Mouse (Mus musculus) embryonic facial prominence, embryonic 13.5 days (tissue): Measurements from ENCODE around the gene Tagln3. TPM values are rescaled to one million over a fixed set of nuclear protein-coding genes. Genes with fewer than 3 reads are reported as not detected.

Source experiments
- ATAC-seq: fragments of 200-750 bp; cut with Nextera tagmentation; 2 replicates; pipeline ENCODE4 v1.8.0; 2017; ENCODE audit warnings: low read depth; ENCODE audit not compliant: insufficient number of reproducible peaks, insufficient read depth, low FRiP score, low TSS enrichment
- H3K27ac ChIP-seq: fragments of 300-500 bp; sonication (generic); 2 replicates; pipeline ENCODE4 v1.5.1; 2015; ENCODE audit warnings: moderate library complexity, mild to moderate bottlenecking, inconsistent platforms
- H3K27me3 ChIP-seq: fragments of 300-500 bp; sonication (generic); 2 replicates; pipeline ENCODE4 v1.6.1; 2015; ENCODE audit warnings: mild to moderate bottlenecking, inconsistent platforms
- H3K36me3 ChIP-seq: fragments of 300-500 bp; sonication (generic); 2 replicates; pipeline ENCODE4 v1.6.1; 2015; ENCODE audit warnings: mild to moderate bottlenecking, inconsistent platforms
- H3K4me1 ChIP-seq: fragments of 300-500 bp; sonication (generic); 2 replicates; pipeline ENCODE4 v1.6.1; 2015; ENCODE audit warnings: inconsistent platforms
- H3K4me2 ChIP-seq: fragments of 300-500 bp; sonication (generic); 2 replicates; pipeline ENCODE4 v1.6.1; 2015; ENCODE audit warnings: moderate library complexity, mild to moderate bottlenecking, inconsistent platforms
- H3K4me3 ChIP-seq: fragments of 300-500 bp; sonication (generic); 2 replicates; pipeline ENCODE4 v1.5.1; 2015; ENCODE audit warnings: mild to moderate bottlenecking, inconsistent platforms
- H3K9ac ChIP-seq: fragments of 300-500 bp; sonication (generic); 2 replicates; pipeline ENCODE4 v1.6.1; 2015; ENCODE audit warnings: mild to moderate bottlenecking, inconsistent platforms
- H3K9me3 ChIP-seq: fragments of 300-500 bp; sonication (generic); 2 replicates; pipeline ENCODE4 v1.6.1; 2016; ENCODE audit warnings: inconsistent platforms
- WGBS: fragments of 180-500 bp; shearing (Covaris S2); methylation state at CpG from one replicate; pipeline ENCODE4 v1.1.7; 2015; ENCODE audit warnings: mixed read lengths; 5-methylcytosine and 5-hydroxymethylcytosine counted together
- polyA plus RNA-seq: library from polyadenylated mRNA; unstranded; fragments of >200 nt; fragmentation: Nextera tagmentation; extraction: Ambion mirVana; gene quantifications from 2 replicates; pipeline ENCODE4 v1.2.1, GENCODE M21; 2015

The Tagln3 gene
- polyA plus RNA-seq, 1 experiment from 2014 or later, result 25.4 TPM

DNA sequence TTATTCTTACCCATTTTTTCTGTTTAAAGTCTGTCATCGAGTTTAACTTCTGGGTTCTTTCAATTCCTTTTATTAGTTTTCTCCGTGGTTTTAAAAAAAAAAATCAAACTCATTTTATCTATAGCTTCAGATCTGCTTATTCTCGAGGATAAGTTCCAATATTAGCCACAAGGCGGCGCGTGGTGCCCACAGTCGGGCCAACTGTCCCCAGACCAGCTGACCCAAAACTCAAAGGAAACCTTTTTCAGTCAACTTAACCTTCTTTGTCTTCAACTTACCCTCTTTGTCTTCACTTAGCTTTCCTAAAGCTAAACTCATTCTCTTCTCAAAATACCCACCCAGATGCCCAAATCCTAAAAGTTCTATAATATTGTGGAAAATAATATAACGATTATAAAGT is 39.6 kb downstream of the Tagln3 start:
- Histone ChIP-seq H3K27ac (no peak overlapping the region), H3K9me3 (no peaks in the 10 kb centered on the region), H3K4me1 (no peaks in the 10 kb centered on the region), H3K27me3 (no peaks in the 10 kb centered on the region), H3K4me3 (no peak overlapping the region), H3K36me3 (no peaks in the 10 kb centered on the region), H3K4me2 (no peak overlapping the region), H3K9ac (no peak overlapping the region)
- ATAC-seq, result no peak
- 12% methylated on average over 8 of the region's 8 CpGs for WGBS

DNA sequence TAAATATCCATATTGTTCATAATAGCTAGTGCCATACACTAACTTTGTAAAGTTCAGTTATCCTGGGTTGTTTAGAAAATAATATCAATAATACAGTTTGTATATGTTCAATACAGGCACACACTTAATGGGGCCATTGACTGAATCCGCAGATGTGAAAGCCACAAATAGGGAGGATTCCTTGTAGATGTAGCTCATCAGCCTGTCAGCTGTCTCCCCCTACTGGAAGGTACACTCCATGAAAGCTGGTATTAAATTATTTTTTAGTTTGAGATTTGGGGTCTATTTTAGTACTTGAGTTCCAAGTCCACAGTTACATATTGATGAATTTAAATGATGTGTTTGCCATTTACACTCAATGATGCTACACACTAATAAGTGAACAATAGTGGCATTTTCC is 47.9 kb downstream of the Tagln3 start:
- Histone ChIP-seq H3K4me3 (no peak overlapping the region), H3K4me1 (no peaks in the 10 kb centered on the region), H3K4me2 (no peak overlapping the region), H3K27me3 (no peaks in the 10 kb centered on the region), H3K36me3 (no peaks in the 10 kb centered on the region), H3K9ac (no peak overlapping the region), H3K27ac (no peak overlapping the region), H3K9me3 (no peaks in the 10 kb centered on the region)
- ATAC-seq, result no peak
- 30% methylated on average over 1 of the region's 1 CpGs for WGBS

DNA sequence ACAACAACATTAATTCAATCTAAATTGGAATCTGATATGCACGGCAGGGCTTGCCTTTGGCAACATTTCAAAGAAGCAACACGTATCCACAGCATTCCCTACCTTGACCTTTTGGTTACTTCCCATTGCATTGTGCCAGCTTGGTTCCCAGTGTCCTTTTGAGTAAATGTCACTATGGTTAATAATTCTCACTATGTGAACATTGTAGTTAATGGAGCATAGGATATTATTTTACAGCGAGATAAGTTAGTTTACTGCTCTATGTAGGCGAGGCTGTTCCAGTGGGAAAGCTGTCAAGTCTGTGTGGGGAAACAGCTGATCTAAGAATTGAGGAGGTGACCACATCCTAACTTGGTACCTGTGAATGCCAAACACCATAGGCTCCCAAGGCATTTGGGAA is 54.4 kb downstream of the Tagln3 start:
- Histone ChIP-seq H3K4me1 (no peaks in the 10 kb centered on the region), H3K4me2 (no peak overlapping the region), H3K9me3 (no peaks in the 10 kb centered on the region), H3K9ac (no peak overlapping the region), H3K4me3 (no peak overlapping the region), H3K27ac (no peak overlapping the region), H3K36me3 (no peaks in the 10 kb centered on the region), H3K27me3 (no peaks in the 10 kb centered on the region)
- WGBS, result 60% methylated on average over 4 of the region's 4 CpGs
- ATAC-seq, result no peak

DNA sequence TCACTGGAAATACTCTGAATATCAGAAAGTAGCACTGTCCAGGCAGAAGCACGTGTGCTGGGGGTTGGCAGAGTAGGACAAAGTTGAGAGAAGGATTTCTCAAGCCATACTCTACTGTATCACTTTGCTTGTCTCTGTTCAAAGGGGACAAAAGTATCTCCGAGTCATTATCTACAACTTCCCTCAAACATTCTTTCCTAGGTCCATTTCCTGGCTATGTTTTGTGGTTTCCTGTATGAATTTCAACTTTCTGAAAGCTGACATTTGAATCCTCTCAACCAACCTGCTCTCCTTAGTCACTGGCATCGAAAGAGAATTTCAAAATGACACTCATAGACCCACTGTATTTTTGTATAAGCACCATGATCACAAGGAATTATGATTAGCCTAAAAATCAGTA is 56.2 kb downstream of the Tagln3 start:
- Histone ChIP-seq H3K4me1 (no peaks in the 10 kb centered on the region), H3K9ac (no peak overlapping the region), H3K27ac (no peak overlapping the region), H3K4me3 (no peak overlapping the region), H3K4me2 (no peak overlapping the region), H3K9me3 (no peaks in the 10 kb centered on the region), H3K36me3 (no peaks in the 10 kb centered on the region), H3K27me3 (no peaks in the 10 kb centered on the region)
- WGBS, result 64% methylated on average over 3 of the region's 3 CpGs
- ATAC-seq, result no peak

DNA sequence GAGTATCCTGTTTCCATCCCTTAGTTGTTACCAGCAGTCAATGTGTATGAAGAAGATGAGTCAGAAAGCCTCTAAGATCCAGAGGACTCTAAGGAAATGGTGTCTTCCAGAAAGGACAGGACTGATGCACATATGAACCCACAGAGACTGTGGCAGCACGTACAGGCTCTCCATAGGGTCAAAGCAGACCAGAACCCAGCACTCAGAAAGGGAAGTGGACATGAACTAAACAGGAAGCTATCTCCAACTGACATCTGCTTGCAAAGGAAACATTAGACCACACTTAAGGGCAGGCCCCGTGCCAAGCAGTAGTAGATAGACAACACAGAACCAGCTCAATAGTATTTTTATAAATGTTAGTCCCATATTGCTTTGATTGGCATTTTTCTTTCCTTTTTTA is 58.3 kb downstream of the Tagln3 start:
- Histone ChIP-seq H3K4me1 (no peaks in the 10 kb centered on the region), H3K9ac (no peak overlapping the region), H3K27ac (no peak overlapping the region), H3K36me3 (no peaks in the 10 kb centered on the region), H3K4me3 (no peak overlapping the region), H3K4me2 (no peak overlapping the region), H3K27me3 (no peaks in the 10 kb centered on the region), H3K9me3 (no peaks in the 10 kb centered on the region)
- WGBS, result 79% methylated on average over 2 of the region's 2 CpGs
- no peak for ATAC-seq

DNA sequence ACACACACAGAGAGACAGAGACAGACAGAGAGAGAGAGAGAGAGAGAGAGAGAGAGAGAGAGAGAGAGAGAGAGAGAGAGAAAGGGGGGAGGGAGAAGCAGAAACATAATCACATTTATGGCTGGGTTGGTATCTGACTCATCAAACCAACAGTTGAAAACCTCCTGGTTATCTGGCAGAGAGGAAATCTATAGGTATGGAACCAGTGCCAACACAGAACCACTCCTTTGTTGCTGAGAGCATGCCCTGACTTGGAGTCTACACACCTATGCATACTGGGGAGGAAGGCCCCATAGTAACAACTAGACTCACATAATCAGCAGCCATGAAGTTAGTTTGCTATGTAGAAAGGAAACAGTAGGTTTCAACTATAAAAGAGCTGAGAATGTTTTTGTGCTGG is 62.0 kb downstream of the Tagln3 start:
- H3K27ac ChIP-seq, result no peak overlapping the region
- H3K4me3 ChIP-seq, result no peak overlapping the region
- H3K4me1 ChIP-seq, result no peaks in the 10 kb centered on the region
- no peaks in the 10 kb centered on the region for H3K9me3 ChIP-seq
- no peaks in the 10 kb centered on the region for H3K36me3 ChIP-seq
- H3K27me3 ChIP-seq, result no peaks in the 10 kb centered on the region
- ATAC-seq, result no peak
- no peak overlapping the region for H3K4me2 ChIP-seq
- H3K9ac ChIP-seq, result no peak overlapping the region

Other genes starting within 250 kb of the Tagln3 start
- not detected in 2 replicates for gene Gm609, start 231.6 kb downstream of the Tagln3 start, polyA plus RNA-seq
- not detected in 2 replicates for gene Gm17783, start 192.6 kb downstream of the Tagln3 start, polyA plus RNA-seq
- not detected in 2 replicates for gene Slc9c1, start 189.3 kb downstream of the Tagln3 start, polyA plus RNA-seq
- 0.18 and 0.36 TPM in 2 replicates for gene Gcsam, start 114.2 kb downstream of the Tagln3 start, polyA plus RNA-seq
- gene BC016579, start 70.5 kb downstream of the Tagln3 start, polyA plus RNA-seq, result 0.23 and 0.25 TPM in 2 replicates
- 0.11 and 0.26 TPM in 2 replicates for gene Tmprss7, start 30.9 kb downstream of the Tagln3 start, polyA plus RNA-seq
- 39.0 and 40.4 TPM in 2 replicates for gene Abhd10, start 18.3 kb upstream of the Tagln3 start, polyA plus RNA-seq
- gene Phldb2, start 229.0 kb upstream of the Tagln3 start, polyA plus RNA-seq, result 51.5 and 55.0 TPM in 2 replicates